Mouse (Mus musculus) cerebral cortex, adult 2 months (tissue): ENCODE data around the gene Tapt1.

Experiments
- WGBS: fragments of 180-500 bp; shearing (Covaris S2); methylation state at CpG from one replicate; pipeline ENCODE4 v1.1.7; 2018; 5-methylcytosine and 5-hydroxymethylcytosine counted together

The Tapt1 gene

GRCm38 (mm10) chr5:44234606-44235005 lies 8.2 kb upstream of the Tapt1 start:
- 77% methylated on average over 7 of the region's 7 CpGs for WGBS

DNA sequence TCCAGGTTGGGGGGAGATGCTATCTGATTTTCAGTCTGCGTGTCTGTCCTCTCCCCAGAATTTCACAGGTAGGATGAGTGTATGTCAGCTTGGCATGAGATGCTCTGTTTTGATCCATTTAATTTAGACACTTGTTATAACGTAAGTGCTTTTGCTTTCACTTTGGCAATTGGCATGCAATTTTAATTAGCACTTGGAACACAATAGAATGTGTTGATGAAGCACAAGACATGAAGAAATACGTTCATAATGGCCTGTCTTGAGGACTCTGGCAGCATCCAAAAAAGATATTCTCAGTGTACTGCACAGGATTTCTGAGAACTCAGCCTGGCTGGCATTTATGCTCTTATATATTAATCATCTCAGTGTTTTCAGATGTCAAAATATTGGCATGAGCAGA lies 7.5 kb upstream of the Tapt1 start:
- 42% methylated on average over 3 of the region's 3 CpGs for WGBS

DNA sequence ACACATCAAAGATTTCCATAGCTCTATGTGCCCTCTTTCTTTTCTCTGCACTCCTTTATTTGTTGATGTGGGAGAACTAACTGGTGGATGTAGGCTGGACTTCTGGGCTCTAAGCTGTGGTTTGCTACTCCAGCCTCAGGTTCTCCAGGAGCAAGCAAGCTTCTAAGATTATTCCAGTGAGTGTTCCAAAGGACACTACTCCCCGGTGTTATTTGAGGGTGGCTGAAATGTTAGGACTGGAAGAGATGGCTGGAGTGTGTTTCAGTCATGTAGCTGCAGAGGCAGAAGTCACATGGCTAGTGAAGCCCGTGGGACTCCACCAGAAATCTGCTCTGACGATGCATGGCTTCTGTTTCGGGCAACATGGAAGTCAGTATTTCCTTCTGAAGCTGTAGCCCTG lies 2.3 kb upstream of the Tapt1 start:
- WGBS = 78% methylated on average over 4 of the region's 4 CpGs

- 67% methylated on average over 1 of the region's 1 CpGs for WGBS
Measured at GRCm38 (mm10) chr5:44228323-44228722, 1.9 kb upstream of the Tapt1 start.

- 14% methylated on average over 6 of the region's 6 CpGs for WGBS
Measured at GRCm38 (mm10) chr5:44227462-44227840, 1.0 kb upstream of the Tapt1 start.

DNA sequence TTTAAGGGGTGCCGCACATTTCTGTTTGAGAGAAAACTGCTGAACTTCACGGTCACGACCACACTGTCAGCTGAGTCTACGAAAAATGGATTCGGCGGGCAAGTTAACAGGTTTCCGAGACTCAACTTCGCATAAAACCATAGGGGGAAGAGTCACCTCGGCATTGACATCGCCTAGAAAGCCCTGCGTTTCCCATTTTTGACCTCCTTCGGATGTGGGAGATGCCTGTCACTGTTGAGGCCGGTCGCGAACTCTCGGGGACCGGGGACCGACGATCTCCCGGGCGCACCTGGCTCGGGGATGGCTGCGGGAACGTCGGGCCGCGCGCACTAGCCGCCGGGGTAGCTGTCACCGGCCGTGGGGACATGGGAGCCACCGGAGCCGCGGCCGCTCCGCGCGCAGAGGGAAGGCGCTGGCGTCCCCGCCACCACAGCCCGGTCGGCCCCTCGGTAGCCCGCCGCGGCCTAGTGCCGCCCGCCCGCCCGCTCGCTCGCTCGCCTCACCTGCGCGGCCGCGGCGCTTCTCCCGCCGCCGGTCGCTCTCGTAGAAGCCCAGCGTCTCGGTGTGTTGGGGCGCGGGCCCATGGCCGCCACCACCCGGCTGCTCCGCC lies 410 bp downstream of the Tapt1 start:
- under 1% methylated on average over 69 of the region's 72 CpGs for WGBS

DNA sequence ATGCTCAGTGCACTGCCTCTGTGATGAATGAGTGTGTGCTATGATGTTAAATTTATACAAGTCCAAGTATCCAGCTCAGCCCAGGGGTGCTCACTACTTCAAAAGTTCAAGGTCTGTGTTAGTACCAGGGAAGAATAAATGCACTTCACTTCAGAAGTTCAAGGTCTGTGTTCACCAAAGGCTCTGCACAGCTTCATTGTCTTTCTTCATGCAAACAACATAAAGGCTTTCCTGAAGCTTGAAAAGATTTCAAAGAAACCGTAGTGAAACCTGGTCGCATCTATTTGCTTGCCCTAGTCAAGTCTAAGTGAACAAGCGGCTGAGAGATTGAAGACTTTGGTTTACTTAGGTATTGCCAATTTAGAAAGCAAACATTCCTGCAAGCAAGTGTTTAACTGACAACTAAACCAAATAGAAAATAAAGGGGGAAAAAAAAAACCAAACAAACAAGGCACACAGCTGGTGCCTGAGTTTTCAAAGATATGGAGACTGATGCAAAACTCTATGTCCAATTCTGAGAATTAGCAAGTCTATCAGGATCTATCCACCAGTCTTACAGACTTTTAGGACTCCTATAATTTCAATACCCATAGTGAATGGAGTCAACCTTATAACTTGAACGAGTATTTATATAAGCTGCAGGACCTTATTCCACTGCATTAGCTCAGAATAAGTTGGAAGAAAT lies 1.4 kb downstream of the Tapt1 start:
- 48% methylated on average over 4 of the region's 4 CpGs for WGBS

DNA sequence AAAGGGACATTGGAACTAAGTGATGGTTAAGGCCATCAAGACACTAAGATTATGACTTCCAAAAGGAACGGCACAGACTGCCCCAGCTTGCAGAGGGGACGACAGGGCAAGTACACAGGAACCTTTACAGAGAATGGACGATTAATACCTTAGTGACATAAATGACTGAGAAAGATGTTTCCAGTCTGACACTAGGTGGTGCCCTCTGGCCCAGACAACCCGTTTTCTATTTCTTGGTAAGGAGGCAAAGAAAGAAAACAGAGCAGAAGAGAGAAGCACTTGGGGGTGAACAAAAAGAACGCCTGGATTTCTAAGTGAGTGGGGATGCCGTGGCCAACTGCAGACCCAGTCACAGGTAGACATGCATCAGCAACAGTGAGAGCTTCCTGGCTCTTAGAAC lies 2.2 kb downstream of the Tapt1 start:
- WGBS = 24% methylated on average over 6 of the region's 6 CpGs

GRCm38 (mm10) chr5:44223341-44223881 lies 3.0 kb downstream of the Tapt1 start:
- whole genome bisulfite sequencing = 90% methylated on average over 16 of the region's 16 CpGs

- 79% methylated on average over 7 of the region's 7 CpGs for WGBS
Measured at GRCm38 (mm10) chr5:44220430-44220829, 6.0 kb downstream of the Tapt1 start.

DNA sequence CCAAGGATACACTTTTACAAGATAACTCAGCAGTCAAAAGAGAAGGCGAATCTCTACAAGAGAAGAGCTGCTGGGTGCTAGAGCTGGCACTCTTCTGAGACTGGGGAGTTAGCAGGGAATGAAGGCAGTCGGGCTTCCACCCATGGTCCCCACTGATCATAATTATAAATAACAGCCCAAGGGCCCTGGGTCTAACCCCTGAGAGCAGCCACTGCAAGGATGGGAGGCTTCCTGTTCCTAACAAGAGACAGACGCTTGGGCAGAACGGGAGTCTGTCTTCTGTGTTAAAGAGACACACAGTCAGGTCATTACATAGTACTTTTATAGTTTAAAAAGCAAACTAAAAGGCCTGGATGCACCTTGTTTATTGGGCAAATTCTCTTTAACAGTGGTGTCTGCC lies 6.6 kb downstream of the Tapt1 start:
- 79% methylated on average over 4 of the region's 4 CpGs for WGBS

DNA sequence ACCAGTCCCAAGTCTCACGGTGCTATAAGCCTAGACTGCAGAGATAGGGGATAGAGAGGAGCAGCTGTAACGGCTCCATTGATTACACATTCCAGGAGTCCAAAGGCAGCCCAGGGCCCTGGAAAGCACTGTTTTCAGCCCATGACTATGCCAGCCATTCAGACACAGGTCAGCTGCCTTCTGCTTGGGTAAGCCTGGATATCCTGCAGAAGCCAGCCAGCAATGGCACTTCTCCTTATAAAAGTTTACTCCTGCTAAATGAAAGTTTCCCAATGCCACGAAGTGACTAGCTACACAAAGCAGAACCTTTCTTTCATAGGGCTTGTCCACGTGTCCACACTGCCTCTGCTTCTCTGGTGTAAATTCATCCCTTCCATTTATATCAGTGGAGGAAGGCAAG lies 7.9 kb downstream of the Tapt1 start:
- 83% methylated on average over 4 of the region's 4 CpGs for WGBS

GRCm38 (mm10) chr5:44217685-44218041 lies 8.8 kb downstream of the Tapt1 start:
- 69% methylated on average over 5 of the region's 5 CpGs for WGBS

DNA sequence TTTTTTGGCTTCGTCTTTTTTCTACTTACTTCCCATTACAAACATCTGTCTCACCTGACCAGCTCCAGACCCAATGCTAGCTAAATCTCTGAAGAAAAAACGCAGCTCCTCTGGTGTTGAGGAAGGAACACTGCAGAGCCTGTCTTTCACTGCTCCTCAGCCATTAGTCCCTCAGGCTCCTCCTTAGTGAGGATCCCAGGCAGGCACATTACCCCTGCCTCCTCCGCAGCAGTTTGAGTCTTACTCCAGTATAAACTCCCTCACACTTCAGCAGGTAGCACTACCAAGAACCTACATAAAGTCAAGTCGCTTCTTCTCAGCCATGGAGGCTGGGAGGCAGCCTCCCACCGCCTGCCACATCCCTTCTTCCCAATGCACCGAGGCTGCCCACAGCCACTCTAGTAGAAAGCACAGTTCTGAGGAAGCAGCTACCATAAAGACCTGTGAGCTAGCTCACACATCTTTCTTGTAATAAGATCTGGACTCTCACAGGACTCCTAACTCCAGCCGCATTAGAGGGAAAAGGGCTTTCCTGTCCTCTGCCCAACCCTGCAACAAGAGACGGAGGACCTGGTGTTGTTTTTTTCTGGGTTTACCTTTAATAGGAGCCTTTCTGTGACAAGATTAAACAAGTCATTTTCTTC lies 9.3 kb downstream of the Tapt1 start:
- WGBS = 75% methylated on average over 8 of the region's 8 CpGs

DNA sequence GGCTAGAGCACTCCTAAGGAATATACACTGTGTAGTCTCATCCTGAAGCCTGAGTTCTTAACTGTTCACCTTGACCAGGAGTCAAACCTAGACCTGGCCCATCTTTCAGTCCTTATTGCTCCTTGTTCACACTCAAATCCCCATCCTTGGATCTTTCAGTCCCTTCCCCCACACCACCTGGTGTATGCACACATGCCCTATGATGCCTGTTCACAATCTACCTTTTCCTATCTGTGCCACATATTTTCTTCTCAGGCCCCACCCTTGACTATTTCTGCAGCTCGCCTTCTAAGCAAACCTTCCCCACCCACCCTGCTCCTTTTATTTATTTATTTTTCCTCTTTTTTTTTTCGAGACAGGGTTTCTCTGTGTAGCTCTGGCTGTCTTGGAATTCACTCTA lies 12.4 kb downstream of the Tapt1 start:
- 61% methylated on average over 2 of the region's 2 CpGs for WGBS

- 72% methylated on average over 5 of the region's 5 CpGs for WGBS
Measured at GRCm38 (mm10) chr5:44213391-44213790, 13.0 kb downstream of the Tapt1 start.

DNA sequence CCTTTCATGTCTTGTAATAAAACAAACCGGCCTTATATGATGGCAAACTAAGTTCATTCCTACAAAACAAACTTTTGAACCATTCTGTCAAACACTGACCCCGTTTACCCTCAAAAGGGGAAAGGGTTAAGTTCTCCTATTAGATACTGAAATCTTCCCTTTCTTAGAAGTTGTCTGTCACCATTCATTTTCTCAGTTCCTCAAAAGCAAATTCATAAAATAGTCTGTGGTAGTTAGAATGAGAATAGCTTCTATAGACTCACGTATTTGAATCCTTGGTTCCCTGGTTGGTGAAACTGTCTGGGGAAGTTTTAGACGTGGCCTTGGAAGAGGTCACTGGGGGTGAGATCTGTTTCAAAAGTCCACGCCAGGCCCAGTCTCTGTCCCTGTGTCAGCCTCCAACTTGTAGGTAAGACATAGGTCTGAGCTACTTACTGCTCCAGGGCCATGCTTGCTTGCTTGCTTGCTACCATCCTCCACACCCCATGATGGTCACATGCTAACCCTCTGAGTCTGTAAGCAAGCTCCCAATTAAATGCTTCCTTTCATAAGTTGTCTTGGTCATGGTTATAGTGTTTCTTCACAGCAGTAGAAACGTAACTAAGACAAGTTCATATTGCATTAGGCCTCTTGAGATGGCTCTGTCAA lies 14.5 kb downstream of the Tapt1 start:
- 86% methylated on average over 6 of the region's 6 CpGs for WGBS

- WGBS = 80% methylated on average over 4 of the region's 4 CpGs
Measured at GRCm38 (mm10) chr5:44207286-44207685, 19.1 kb downstream of the Tapt1 start.

GRCm38 (mm10) chr5:44206651-44207050 lies 19.8 kb downstream of the Tapt1 start:
- WGBS = 81% methylated on average over 5 of the region's 5 CpGs

GRCm38 (mm10) chr5:44203410-44203809 lies 23.0 kb downstream of the Tapt1 start:
- 20% methylated on average over 1 of the region's 1 CpGs for WGBS

GRCm38 (mm10) chr5:44199109-44199508 lies 27.3 kb downstream of the Tapt1 start:
- 86% methylated on average over 4 of the region's 4 CpGs for WGBS

- WGBS = 90% methylated on average over 4 of the region's 4 CpGs
Measured at GRCm38 (mm10) chr5:44198471-44198870, 28.0 kb downstream of the Tapt1 start.

- WGBS = 70% methylated on average over 5 of the region's 5 CpGs
Measured at GRCm38 (mm10) chr5:44197806-44198205, 28.6 kb downstream of the Tapt1 start.
